Mouse (Mus musculus) bone marrow, adult 2 months (tissue): ENCODE measurements around the gene Tecpr1.

Experiments
- CTCF ChIP-seq: fragments of 200-500 bp; IDR thresholded peaks from 2 replicates; pipeline ENCODE4 v1.5.1; 2011; ENCODE audit warnings: low read length, control low read depth; ENCODE audit not compliant: control insufficient read depth, insufficient read depth
- POLR2A ChIP-seq: fragments of 200-500 bp; IDR thresholded peaks from 2 replicates; pipeline ENCODE4 v1.6.1; 2011; ENCODE audit warnings: low read depth, mild to moderate bottlenecking, control low read depth, low read length, borderline replicate concordance; ENCODE audit not compliant: control insufficient read depth

- no peak for TF ChIP-seq CTCF
- TF ChIP-seq POLR2A, result no peak
Measured at GRCm38 (mm10) chr5:144188422-144188821, 35.0 kb downstream of the Tecpr1 start.
